Mouse (Mus musculus) G1E (cell line): ENCODE results near the gene Dynlrb2. TPM values are rescaled to one million over a fixed set of nuclear protein-coding genes. Genes with fewer than 3 reads are reported as not detected.

Experiments
- ATAC-seq: 2 replicates; pipeline ENCODE4 v1.8.0; 2016; ENCODE audit warnings: mild to moderate bottlenecking; ENCODE audit not compliant: insufficient number of reproducible peaks, poor library complexity, low FRiP score, severe bottlenecking; ENCODE audit errors: extremely low read depth
- DNase-seq: peaks from one replicate; pipeline ENCODE4 v3.0.0; 2012; ENCODE audit warnings: low spot score
- H3K27me3 ChIP-seq: 2 replicates; pipeline ENCODE4 v1.6.1; 2012; ENCODE audit warnings: mild to moderate bottlenecking, low read length, inconsistent platforms; ENCODE audit not compliant: insufficient read depth
- H3K36me3 ChIP-seq: replicated peaks from 2 replicates; pipeline ENCODE3; 2012; ENCODE audit warnings: mild to moderate bottlenecking, inconsistent platforms
- H3K4me1 ChIP-seq: 2 replicates; pipeline ENCODE4 v1.6.1; 2012; ENCODE audit warnings: low read depth, low read length, inconsistent platforms, mixed read lengths; ENCODE audit not compliant: insufficient read depth
- H3K4me3 ChIP-seq: 2 replicates; pipeline ENCODE4 v1.5.1; 2012; ENCODE audit warnings: low read depth, mild to moderate bottlenecking, inconsistent platforms, low read length, moderate library complexity, mixed read lengths
- H3K9me3 ChIP-seq: replicated peaks from 2 replicates; pipeline ENCODE4 v1.6.1; 2012; ENCODE audit warnings: inconsistent platforms
- CTCF ChIP-seq: IDR thresholded peaks from 2 replicates; pipeline ENCODE4 v1.5.1; 2012; ENCODE audit warnings: low read depth, low read length, inconsistent platforms, mixed read lengths
- GATA1 ChIP-seq: IDR thresholded peaks from 2 replicates; pipeline ENCODE4 v1.6.1; 2012; ENCODE audit warnings: borderline replicate concordance, low read length, inconsistent platforms, mixed read lengths
- GATA2 ChIP-seq: IDR thresholded peaks from 2 replicates; pipeline ENCODE4 v1.6.1; 2012; ENCODE audit warnings: low read depth, low read length, inconsistent platforms, borderline replicate concordance
- POLR2AphosphoS5 ChIP-seq: IDR thresholded peaks from 2 replicates; pipeline ENCODE4 v1.6.1; 2012; ENCODE audit warnings: low read depth, low read length, inconsistent platforms; ENCODE audit not compliant: insufficient replicate concordance
- TAL1 ChIP-seq: conservative IDR thresholded peaks from 2 replicates; pipeline ENCODE4 v1.6.1; 2012; ENCODE audit warnings: low read depth, low read length, inconsistent platforms, mixed read lengths
- polyA plus RNA-seq: library from polyadenylated mRNA; stranded (reverse); fragments of >175 nt; gene quantifications from 2 replicates; pipeline ENCODE4 v1.2.3, GENCODE M21; 2012
- total RNA-seq, 2 experiments: library from RNA; stranded (forward) in 1 of 2; stranded (reverse) in 1 of 2; fragments of 200-1000 nt in 1 of 2; fragments of >200 nt in 1 of 2; fragmentation: Nextera tagmentation in 1 of 2; gene quantifications; 2 replicates each; pipeline ENCODE4 v1.2.3; 2014 to 2017

Gene Dynlrb2
- total and polyA plus RNA-seq, 3 experiments = not detected

GRCm38 (mm10) chr8:116478681-116479080 is 26.1 kb upstream of the Dynlrb2 start:
- Histone ChIP-seq H3K4me3 (no peak overlapping the region), H3K27me3 (no peaks in the 10 kb centered on the region), H3K4me1 (no peaks in the 10 kb centered on the region), H3K36me3 (no peaks in the 10 kb centered on the region), H3K9me3 (peaks cover 67% of the 10 kb centered on the region)
- ATAC-seq = no peak
- no peak for TF ChIP-seq GATA2
- no peak for TF ChIP-seq GATA1
- TF ChIP-seq TAL1 = no peak
- no peak for TF ChIP-seq POLR2AphosphoS5
- TF ChIP-seq CTCF = no peak
- DNase-seq = no peak

GRCm38 (mm10) chr8:116480894-116481293 is 23.9 kb upstream of the Dynlrb2 start:
- Histone ChIP-seq H3K36me3 (no peaks in the 10 kb centered on the region), H3K4me3 (no peak overlapping the region), H3K27me3 (no peaks in the 10 kb centered on the region), H3K9me3 (peaks cover 63% of the 10 kb centered on the region), H3K4me1 (no peaks in the 10 kb centered on the region)
- ATAC-seq (no peak), DNase-seq (no peak)
- no peak for TF ChIP-seq TAL1
- no peak for TF ChIP-seq GATA1
- TF ChIP-seq POLR2AphosphoS5 = no peak
- no peak for TF ChIP-seq GATA2
- no peak for TF ChIP-seq CTCF

GRCm38 (mm10) chr8:116482738-116483137 is 22.0 kb upstream of the Dynlrb2 start:
- peaks cover 55% of the 10 kb centered on the region for H3K9me3 ChIP-seq
- DNase-seq (no peak), ATAC-seq (no peak)
- H3K4me3 ChIP-seq = no peak overlapping the region
- no peak for TF ChIP-seq GATA2
- no peak for TF ChIP-seq POLR2AphosphoS5
- no peak for TF ChIP-seq GATA1
- TF ChIP-seq CTCF = no peak
- no peak for TF ChIP-seq TAL1
- no peaks in the 10 kb centered on the region for H3K4me1 ChIP-seq
- no peaks in the 10 kb centered on the region for H3K27me3 ChIP-seq
- no peaks in the 10 kb centered on the region for H3K36me3 ChIP-seq

- no peak for DNase-seq
- no peaks in the 10 kb centered on the region for H3K27me3 ChIP-seq
- no peak for ATAC-seq
- H3K4me3 ChIP-seq = no peak overlapping the region
- peaks cover 54% of the 10 kb centered on the region for H3K9me3 ChIP-seq
- no peaks in the 10 kb centered on the region for H3K4me1 ChIP-seq
- TF ChIP-seq POLR2AphosphoS5 (no peak), GATA1 (no peak), CTCF (no peak), TAL1 (no peak), GATA2 (no peak)
- no peaks in the 10 kb centered on the region for H3K36me3 ChIP-seq
Measured at GRCm38 (mm10) chr8:116484087-116484486, 20.7 kb upstream of the Dynlrb2 start.

GRCm38 (mm10) chr8:116488546-116488945 is 16.2 kb upstream of the Dynlrb2 start:
- ATAC-seq = no peak
- Histone ChIP-seq H3K36me3 (no peaks in the 10 kb centered on the region), H3K4me1 (no peaks in the 10 kb centered on the region), H3K4me3 (no peak overlapping the region), H3K27me3 (no peaks in the 10 kb centered on the region), H3K9me3 (peaks cover 32% of the 10 kb centered on the region)
- TF ChIP-seq GATA2 (no peak), TAL1 (no peak)
- no peak for DNase-seq

- Histone ChIP-seq H3K4me1 (no peaks in the 10 kb centered on the region), H3K4me3 (no peak overlapping the region), H3K36me3 (no peaks in the 10 kb centered on the region), H3K27me3 (no peaks in the 10 kb centered on the region), H3K9me3 (peaks cover 40% of the 10 kb centered on the region)
- DNase-seq = no peak
- no peak for ATAC-seq
- no peak for TF ChIP-seq POLR2AphosphoS5
- no peak for TF ChIP-seq GATA2
- no peak for TF ChIP-seq TAL1
- TF ChIP-seq GATA1 = no peak
- TF ChIP-seq CTCF = no peak
Measured at GRCm38 (mm10) chr8:116500057-116500809, 4.5 kb upstream of the Dynlrb2 start.

GRCm38 (mm10) chr8:116508721-116509120 is 3.9 kb downstream of the Dynlrb2 start:
- Histone ChIP-seq H3K36me3 (no peaks in the 10 kb centered on the region), H3K4me1 (no peaks in the 10 kb centered on the region), H3K9me3 (peaks cover 64% of the 10 kb centered on the region), H3K27me3 (no peaks in the 10 kb centered on the region), H3K4me3 (no peak overlapping the region)
- TF ChIP-seq GATA2 (no peak), CTCF (no peak), POLR2AphosphoS5 (no peak)
- no peak for DNase-seq
- ATAC-seq = no peak
